ENCODE assay signal across 22 mouse cellular contexts in genomic region chr1:166094462-166094861, GRCm38 (mm10). TPM values are rescaled to one million over a fixed set of nuclear protein-coding genes. Genes with fewer than 3 reads are reported as not detected.
"Had no signal": no experiment of that assay in that cellular context is flagged by ENCODE, and none has a peak within 500 bp of the region (broad histone marks: within the 10 kb centered on the region; RNA-seq: fewer than 3 reads in every experiment).

No protein-coding gene starts in this region.

- ATAC-seq: midbrain, embryonic 13.5 days; midbrain, embryonic 15.5 days had no signal

- H3K4me1 ChIP-seq: midbrain, embryonic 10.5 days; midbrain, embryonic 15.5 days; neural tube, embryonic 13.5 days; neural tube, embryonic 15.5 days; stomach, embryonic 15.5 days had no signal

- H3K4me3 ChIP-seq: midbrain, embryonic 10.5 days; midbrain, embryonic 13.5 days; midbrain, embryonic 15.5 days; myocyte; neural tube, embryonic 13.5 days; neural tube, embryonic 15.5 days; stomach, embryonic 15.5 days had no signal

- H3K9me3 ChIP-seq: midbrain, embryonic 10.5 days; midbrain, embryonic 13.5 days; midbrain, embryonic 15.5 days; neural tube, embryonic 13.5 days; stomach, embryonic 15.5 days had no signal

- H3K9ac ChIP-seq: liver, embryonic 14.5 days; lung, embryonic 14.5 days; midbrain, embryonic 13.5 days; midbrain, embryonic 15.5 days; neural tube, embryonic 13.5 days; neural tube, embryonic 15.5 days; stomach, embryonic 15.5 days had no signal

- H3K27me3 ChIP-seq: midbrain, embryonic 13.5 days; midbrain, embryonic 15.5 days; neural tube, embryonic 13.5 days; neural tube, embryonic 15.5 days; stomach, embryonic 15.5 days had no signal

- DNase-seq: lung, adult 18-20 months; lung, embryonic 14.5 days; lung, postnatal 10 days; lung, postnatal 4 days; retina, postnatal 1 day; right cerebral cortex, adult 18-20 months; right cerebral cortex, postnatal 25 days; right cerebral cortex, postnatal 4 days; spleen, adult 18-20 months; thymus, adult 2 months; thymus, postnatal 14 days; thymus, postnatal 36 days had no signal

- H3K27ac ChIP-seq: liver, embryonic 14.5 days; midbrain, embryonic 10.5 days; midbrain, embryonic 13.5 days; midbrain, embryonic 15.5 days; neural tube, embryonic 13.5 days; neural tube, embryonic 15.5 days; stomach, embryonic 15.5 days had no signal

- H3K4me2 ChIP-seq: lung, embryonic 14.5 days; midbrain, embryonic 13.5 days; midbrain, embryonic 15.5 days; neural tube, embryonic 13.5 days; neural tube, embryonic 15.5 days; stomach, embryonic 15.5 days had no signal

- H3K36me3 ChIP-seq: midbrain, embryonic 10.5 days; midbrain, embryonic 13.5 days; midbrain, embryonic 15.5 days; neural tube, embryonic 13.5 days; neural tube, embryonic 15.5 days; stomach, embryonic 15.5 days had no signal

RNA-seq across cellular contexts. Expression of gene Dusp27, which starts 33.3 kb away (rescaled TPM):
- total RNA-seq: megakaryocyte, adult 5-6 weeks; megakaryocyte-erythroid progenitor cell, adult 5-6 weeks had no signal

RNA-seq across cellular contexts. Expression of gene Gpa33, which starts 35.6 kb away (rescaled TPM):
- total RNA-seq: megakaryocyte, adult 5-6 weeks; megakaryocyte-erythroid progenitor cell, adult 5-6 weeks had no signal
- polyA plus RNA-seq: lung, embryonic 14.5 days; midbrain, embryonic 13.5 days; midbrain, embryonic 15.5 days; neural tube, embryonic 13.5 days; neural tube, embryonic 15.5 days had no signal
